Mouse (Mus musculus) heart, postnatal 0 days (tissue): ENCODE data around the gene Slc9a5. TPM values are rescaled to one million over a fixed set of nuclear protein-coding genes. Genes with fewer than 3 reads are reported as not detected.
A peak's percentile ranks its signal among the peaks of the same experiment; 100 is the strongest.

Experiments used
- ATAC-seq: fragments of 200-750 bp; cut with Nextera tagmentation; 2 replicates; pipeline ENCODE4 v1.8.0; 2017; ENCODE audit warnings: low read depth, moderate number of reproducible peaks, moderate library complexity; ENCODE audit not compliant: insufficient read depth
- DNase-seq: peaks from one replicate; pipeline ENCODE4 v3.0.0-alpha.2; 2016; ENCODE audit warnings: low spot score
- H3K27ac ChIP-seq: fragments of 300-500 bp; sonication (generic); 2 replicates; pipeline ENCODE4 v1.5.1; 2014; ENCODE audit warnings: low read depth, mild to moderate bottlenecking
- H3K27me3 ChIP-seq: fragments of 300-500 bp; sonication (generic); 2 replicates; pipeline ENCODE4 v1.6.1; 2014; ENCODE audit warnings: low read length, mixed read lengths; ENCODE audit not compliant: control insufficient read depth, insufficient read depth
- H3K36me3 ChIP-seq: fragments of 300-500 bp; sonication (generic); replicated peaks from 2 replicates; pipeline ENCODE4 v1.6.1; 2014; ENCODE audit warnings: low read length, mixed read lengths; ENCODE audit not compliant: control insufficient read depth, insufficient read depth
- H3K4me1 ChIP-seq: fragments of 300-500 bp; sonication (generic); 2 replicates; pipeline ENCODE4 v1.6.1; 2014; ENCODE audit warnings: antibody characterized with exemption; ENCODE audit not compliant: control insufficient read depth, insufficient read depth
- H3K4me2 ChIP-seq: fragments of 300-500 bp; sonication (generic); 2 replicates; pipeline ENCODE4 v1.6.1; 2014; ENCODE audit warnings: low read depth, mild to moderate bottlenecking, low read length, moderate library complexity
- H3K4me3 ChIP-seq: fragments of 300-500 bp; sonication (generic); 2 replicates; pipeline ENCODE4 v1.5.1; 2014; ENCODE audit warnings: low read depth, low read length
- H3K9ac ChIP-seq: fragments of 300-500 bp; sonication (generic); replicated peaks from 2 replicates; pipeline ENCODE4 v1.6.1; 2014; ENCODE audit warnings: low read depth, low read length, mixed read lengths
- H3K9me3 ChIP-seq: fragments of 300-500 bp; sonication (generic); replicated peaks from 2 replicates; pipeline ENCODE4 v1.6.1; 2016; ENCODE audit warnings: low read length; ENCODE audit not compliant: control insufficient read depth
- CTCF ChIP-seq: IDR thresholded peaks from 2 replicates; pipeline ENCODE4 v1.5.1; 2016; ENCODE audit warnings: antibody characterized with exemption, control low read depth, low read depth
- EP300 ChIP-seq: IDR thresholded peaks from 2 replicates; pipeline ENCODE4 v1.6.1; 2016; ENCODE audit warnings: antibody characterized with exemption, low read depth
- WGBS: fragments of 180-500 bp; shearing (Covaris S2); extraction: QIAGEN DNeasy Blood & Tissue Kit; methylation state at CpG from one replicate; pipeline ENCODE4 v1.1.7; 2014; 5-methylcytosine and 5-hydroxymethylcytosine counted together
- polyA plus RNA-seq: library from polyadenylated mRNA; unstranded; fragments of >200 nt; fragmentation: Nextera tagmentation; extraction: Ambion mirVana; gene quantifications from 2 replicates; pipeline ENCODE4 v1.2.1, GENCODE M21; 2015
- total RNA-seq: library from RNA; depleted of rRNA; stranded (reverse); fragments of >200 nt; gene quantifications from 2 replicates; pipeline ENCODE4 v1.2.3, GENCODE M21; 2014; ENCODE audit warnings: low replicate concordance

Slc9a5 gene
- total and polyA plus RNA-seq, 2 experiments from 2014 or later, result 0.41 to 1.2 TPM

GRCm38 (mm10) chr8:105374513-105374966, 25.9 kb downstream of the Slc9a5 start:
- TF ChIP-seq CTCF (peak; percentile 47), EP300 (no peak)
- peak; percentile 42 for ATAC-seq
- Histone ChIP-seq H3K36me3 (no peaks in the 10 kb centered on the region), H3K27ac (no peak overlapping the region), H3K9ac (no peak overlapping the region), H3K9me3 (no peaks in the 10 kb centered on the region), H3K27me3 (peaks cover 21% of the 10 kb centered on the region; the same call in 1 of the 2 replicates), H3K4me1 (0 out of 2 replicates have a peak, but pooled peaks cover 3% of the 10 kb centered on the region), H3K4me2 (peak overlapping the region; percentile 42), H3K4me3 (no peak overlapping the region)
- 29% methylated on average over 33 of the region's 33 CpGs for WGBS
- DNase-seq, result no peak

DNA sequence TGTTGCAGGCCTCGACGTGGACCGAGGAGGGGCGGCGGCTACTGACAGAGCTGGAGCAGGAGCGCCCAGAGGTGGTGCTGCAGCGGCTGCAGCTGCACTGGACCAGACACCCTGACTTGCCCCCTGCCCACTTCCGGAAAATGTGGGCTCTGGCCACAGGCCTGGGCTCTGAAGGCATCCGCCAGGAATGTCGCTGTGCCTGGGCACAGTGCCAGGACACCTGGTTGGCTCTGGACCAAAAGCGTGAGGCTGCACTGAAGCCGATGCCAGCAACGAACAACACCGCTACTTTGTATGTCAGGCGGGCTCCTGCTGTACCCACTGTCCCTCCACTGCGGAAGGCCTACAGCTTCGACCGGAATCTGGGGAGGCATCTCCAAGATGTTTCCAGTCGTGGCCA, 30.0 kb downstream of the Slc9a5 start:
- Histone ChIP-seq H3K9me3 (no peaks in the 10 kb centered on the region), H3K4me1 (0 out of 2 replicates have a peak, but pooled peaks cover 3% of the 10 kb centered on the region), H3K4me3 (no peak overlapping the region), H3K27ac (no peak overlapping the region), H3K4me2 (peak overlapping the region; percentile 7), H3K9ac (no peak overlapping the region), H3K36me3 (no peaks in the 10 kb centered on the region), H3K27me3 (peaks cover 12% of the 10 kb centered on the region; the same call in 1 of the 2 replicates)
- DNase-seq (peak; percentile 28), ATAC-seq (peak; percentile 43)
- no peak for TF ChIP-seq EP300
- no peak for TF ChIP-seq CTCF
- WGBS, result 25% methylated on average over 19 of the region's 19 CpGs

DNA sequence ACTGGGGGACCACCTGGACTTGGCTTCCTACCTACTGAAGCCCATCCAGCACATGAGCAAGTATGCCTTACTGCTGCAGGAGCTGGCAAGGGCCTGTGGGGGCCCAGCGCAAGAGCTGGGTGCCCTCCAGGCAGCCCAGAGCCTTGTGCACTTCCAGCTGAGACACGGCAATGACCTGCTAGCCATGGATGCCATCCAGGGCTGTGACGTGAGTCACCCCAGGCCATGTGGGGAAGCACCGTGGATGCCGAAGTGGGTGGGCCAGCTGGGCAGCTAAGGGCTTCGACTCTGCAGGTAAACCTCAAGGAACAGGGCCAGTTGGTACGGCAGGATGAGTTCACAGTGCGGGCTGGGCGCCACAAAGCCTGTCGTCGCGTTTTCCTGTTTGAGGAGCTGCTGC, 31.7 kb downstream of the Slc9a5 start:
- 82% methylated on average over 12 of the region's 12 CpGs for WGBS
- no peaks in the 10 kb centered on the region for H3K36me3 ChIP-seq
- no peak overlapping the region for H3K9ac ChIP-seq
- 0 out of 2 replicates have a peak, but pooled peaks cover 3% of the 10 kb centered on the region for H3K4me1 ChIP-seq
- no peaks in the 10 kb centered on the region for H3K9me3 ChIP-seq
- H3K4me3 ChIP-seq, result no peak overlapping the region
- TF ChIP-seq CTCF (no peak), EP300 (no peak)
- no peak for DNase-seq
- no peak overlapping the region for H3K27ac ChIP-seq
- H3K27me3 ChIP-seq, result 0 out of 2 replicates have a peak, but pooled peaks cover 7% of the 10 kb centered on the region
- no peak overlapping the region for H3K4me2 ChIP-seq
- no peak for ATAC-seq

DNA sequence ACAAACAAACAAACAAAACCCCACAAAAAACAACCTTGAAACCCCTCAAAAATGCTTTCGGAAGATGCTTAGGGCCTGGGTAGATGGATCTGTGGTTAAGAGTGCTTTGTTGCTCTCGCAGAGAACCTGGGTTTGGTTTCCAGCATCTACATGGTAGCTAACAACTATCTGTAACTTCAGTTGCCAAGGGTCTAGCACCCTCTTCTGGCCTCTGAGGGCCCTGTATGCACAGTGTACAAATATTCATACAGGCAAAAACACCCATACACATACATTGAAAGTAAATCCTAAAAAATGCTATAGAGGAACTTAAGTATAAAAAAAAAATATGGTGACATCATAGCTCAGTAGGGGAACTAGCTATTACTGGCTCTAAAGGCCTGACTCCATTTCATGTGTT, 35.4 kb downstream of the Slc9a5 start:
- no peak overlapping the region for H3K4me3 ChIP-seq
- no peaks in the 10 kb centered on the region for H3K27me3 ChIP-seq
- TF ChIP-seq CTCF, result no peak
- TF ChIP-seq EP300, result no peak
- no peak overlapping the region for H3K9ac ChIP-seq
- ATAC-seq, result no peak
- H3K27ac ChIP-seq, result no peak overlapping the region
- no peak for DNase-seq
- 91% methylated on average over 2 of the region's 2 CpGs for WGBS
- H3K4me2 ChIP-seq, result no peak overlapping the region
- no peaks in the 10 kb centered on the region for H3K9me3 ChIP-seq
- H3K4me1 ChIP-seq, result peaks cover 17% of the 10 kb centered on the region
- H3K36me3 ChIP-seq, result no peaks in the 10 kb centered on the region

DNA sequence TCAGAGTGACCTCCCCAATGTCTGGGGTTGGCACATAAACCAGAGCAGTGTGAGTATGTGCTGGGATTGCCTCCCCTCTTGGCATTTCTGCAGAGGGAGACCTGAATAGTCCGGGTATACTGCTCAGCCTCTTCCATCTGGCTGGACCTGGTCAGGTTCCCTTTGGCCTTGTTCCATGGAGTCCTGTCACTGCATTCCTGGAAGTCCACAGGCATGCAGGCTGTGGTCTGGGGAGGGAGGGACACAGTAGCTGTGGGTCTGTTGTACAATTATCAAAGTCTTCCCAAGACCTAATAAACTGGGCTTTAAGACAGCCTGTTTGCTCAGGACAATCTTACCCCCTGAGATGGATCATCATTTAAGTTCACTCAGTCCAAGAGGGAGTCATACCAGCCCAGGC, 38.5 kb downstream of the Slc9a5 start:
- 37% methylated on average over 1 of the region's 1 CpGs for WGBS
- no peak overlapping the region for H3K4me2 ChIP-seq
- DNase-seq, result peak; percentile 30
- H3K9ac ChIP-seq, result no peak overlapping the region
- H3K4me1 ChIP-seq, result peaks cover 17% of the 10 kb centered on the region
- peaks cover 10% of the 10 kb centered on the region for H3K27me3 ChIP-seq
- ATAC-seq, result peak; percentile 73
- H3K9me3 ChIP-seq, result no peaks in the 10 kb centered on the region
- TF ChIP-seq CTCF, result no peak
- H3K27ac ChIP-seq, result no peak overlapping the region; the same call in 1 of the 2 replicates
- no peak overlapping the region for H3K4me3 ChIP-seq
- no peaks in the 10 kb centered on the region for H3K36me3 ChIP-seq

DNA sequence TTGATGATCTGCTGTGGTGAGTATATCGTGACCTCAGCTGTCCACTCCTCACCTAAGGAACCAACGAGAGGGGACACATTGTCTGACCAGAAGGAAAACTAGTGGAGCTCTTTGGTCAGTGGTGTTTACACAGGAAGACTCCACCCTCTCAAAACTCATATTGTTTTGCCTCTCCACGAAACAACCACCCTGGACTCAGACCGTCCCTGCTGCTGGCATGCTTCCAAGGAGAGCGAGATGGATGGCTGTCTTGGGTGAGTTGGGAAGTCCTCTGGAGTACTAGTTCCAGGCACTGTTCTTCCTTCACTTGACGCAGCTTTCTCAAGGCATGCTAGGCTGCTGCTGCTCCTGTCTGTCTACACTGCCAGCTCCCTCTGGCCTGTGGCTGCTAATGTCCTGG, 40.5 kb downstream of the Slc9a5 start:
- TF ChIP-seq CTCF (no peak), EP300 (no peak)
- Histone ChIP-seq H3K4me2 (no peak overlapping the region), H3K27me3 (peaks cover 10% of the 10 kb centered on the region), H3K36me3 (no peaks in the 10 kb centered on the region), H3K4me3 (no peak overlapping the region), H3K4me1 (peaks cover 17% of the 10 kb centered on the region), H3K9ac (no peak overlapping the region), H3K27ac (no peak overlapping the region), H3K9me3 (no peaks in the 10 kb centered on the region)
- WGBS, result 60% methylated on average over 6 of the region's 6 CpGs
- DNase-seq, result no peak
- ATAC-seq, result no peak
